Mouse (Mus musculus) activated CD4-positive, CD25-positive, alpha-beta regulatory T cell, adult 9 weeks (primary cell): Measurements from ENCODE around the gene Gm11111. TPM values are rescaled to one million over a fixed set of nuclear protein-coding genes. Genes with fewer than 3 reads are reported as not detected.

ENCODE experiments used
- polyA plus RNA-seq: library from polyadenylated mRNA; unstranded; fragments of 100-300 nt; shearing (Covaris generic); gene quantifications from one replicate; pipeline ENCODE4 v1.2.1, GENCODE M21; 2017

The Gm11111 gene
- not detected for polyA plus RNA-seq

GRCm38 (mm10) chr5:98552395-98552794 is at the start of gene Gm11111:
Gene Gm11111 (plus strand): TSS chr5:98552695.

Other genes starting within 250 kb of the Gm11111 start
- not detected for gene Cfap299, start 223.4 kb upstream of the Gm11111 start, polyA plus RNA-seq